Comparison of ENCODE assay signal across 12 mouse cellular contexts in genomic region chr16:18126211-18126610, GRCm38 (mm10). TPM values are rescaled to one million over a fixed set of nuclear protein-coding genes. Genes with fewer than 3 reads are reported as not detected.
"Had no signal": no experiment of that assay in that cellular context is flagged by ENCODE, and none has a peak within 500 bp of the region (broad histone marks: within the 10 kb centered on the region; RNA-seq: fewer than 3 reads in every experiment).

No protein-coding gene starts in this region.

- H3K9me3 ChIP-seq: limb, embryonic 10.5 days; liver, embryonic 15.5 days; megakaryocyte, embryonic 14.5 days; stomach, embryonic 15.5 days had no signal

- DNase-seq: kidney, postnatal 25 days; lung, embryonic 14.5 days; lung, postnatal 14 days; right cerebral cortex, postnatal 14 days; thymus, adult 2 months; thymus, postnatal 25 days had no signal

- H3K27ac ChIP-seq: left cerebral cortex, adult 2 months; liver, embryonic 15.5 days; macrophage; stomach, embryonic 15.5 days had no signal

- H3K9ac ChIP-seq: liver, embryonic 15.5 days; lung, embryonic 14.5 days; stomach, embryonic 15.5 days had no signal

- H3K36me3 ChIP-seq: limb, embryonic 10.5 days; liver, embryonic 15.5 days; stomach, embryonic 15.5 days had no signal

RNA-seq across cellular contexts. Expression of gene Rtn4r, which starts 1.2 kb away (rescaled TPM):
- polyA plus RNA-seq: macrophage had no signal
